Mouse (Mus musculus): ENCODE results near the gene Dpp4.

DNA sequence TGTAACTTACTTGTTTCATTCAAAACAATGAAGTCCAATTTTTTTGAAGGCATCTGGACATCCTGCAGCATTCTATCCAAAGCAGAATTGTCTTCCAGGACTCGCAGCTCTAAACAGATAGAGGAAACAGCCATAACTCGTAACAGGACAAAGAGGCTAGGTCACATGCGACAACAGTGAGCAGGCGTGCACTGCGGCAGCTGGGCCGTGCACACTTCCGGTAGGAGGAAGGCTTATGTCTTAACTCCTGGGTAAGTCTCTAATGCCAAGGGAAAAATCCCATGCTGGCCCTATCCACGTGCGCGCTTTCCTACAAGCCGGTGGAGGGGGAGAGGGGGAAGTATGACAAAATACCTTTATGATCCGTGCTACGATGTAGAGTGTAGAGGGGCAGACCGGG is 55.4 kb downstream of the Dpp4 start:
- TF ChIP-seq CTCF (IDR thresholded peaks at IDR 0.05; ENCODE audit: insufficient read depth, low read length) (no peak), POLR2A (IDR thresholded peaks at IDR 0.05; ENCODE audit: borderline replicate concordance, extremely low read depth, low read depth, low read length) (no peak)
